Mouse (Mus musculus) myocyte (in vitro differentiated cells): ENCODE measurements at regions not wholly inside any gene's neighbourhood (a gene's known extent, or its start where the extent isn't known, plus 50 kb on each side); places are given as distances from the start of the nearest gene placed in this dataset.

Experiments used
- E2F4 ChIP-seq: IDR thresholded peaks from one replicate; pipeline ENCODE4 v1.6.1; 2011; ENCODE audit warnings: mild to moderate bottlenecking, control low read depth, moderate library complexity; ENCODE audit not compliant: insufficient read depth
- MAX ChIP-seq: IDR thresholded peaks from one replicate; pipeline ENCODE4 v1.6.1; 2011; ENCODE audit warnings: low read depth, mild to moderate bottlenecking, control low read depth
- POLR2A ChIP-seq: IDR thresholded peaks from one replicate; pipeline ENCODE4 v1.6.1; 2011; ENCODE audit warnings: low read depth, mild to moderate bottlenecking, control low read depth, moderate library complexity; ENCODE audit not compliant: insufficient read length
- POLR2AphosphoS2 ChIP-seq: IDR thresholded peaks from one replicate; pipeline ENCODE4 v1.6.1; 2011; ENCODE audit warnings: low read depth, control low read depth; ENCODE audit not compliant: insufficient read length
- TCF12 ChIP-seq: IDR thresholded peaks from one replicate; pipeline ENCODE4 v1.6.1; 2011; ENCODE audit warnings: mild to moderate bottlenecking, control low read depth; ENCODE audit not compliant: poor library complexity, insufficient read depth, severe bottlenecking
- TCF3 ChIP-seq: IDR thresholded peaks from one replicate; pipeline ENCODE4 v1.6.1; 2011; ENCODE audit warnings: low read depth, control low read depth; ENCODE audit not compliant: insufficient read length
- USF1 ChIP-seq: IDR thresholded peaks from one replicate; pipeline ENCODE4 v1.6.1; 2011; ENCODE audit warnings: low read depth, mild to moderate bottlenecking, control low read depth, moderate library complexity

DNA sequence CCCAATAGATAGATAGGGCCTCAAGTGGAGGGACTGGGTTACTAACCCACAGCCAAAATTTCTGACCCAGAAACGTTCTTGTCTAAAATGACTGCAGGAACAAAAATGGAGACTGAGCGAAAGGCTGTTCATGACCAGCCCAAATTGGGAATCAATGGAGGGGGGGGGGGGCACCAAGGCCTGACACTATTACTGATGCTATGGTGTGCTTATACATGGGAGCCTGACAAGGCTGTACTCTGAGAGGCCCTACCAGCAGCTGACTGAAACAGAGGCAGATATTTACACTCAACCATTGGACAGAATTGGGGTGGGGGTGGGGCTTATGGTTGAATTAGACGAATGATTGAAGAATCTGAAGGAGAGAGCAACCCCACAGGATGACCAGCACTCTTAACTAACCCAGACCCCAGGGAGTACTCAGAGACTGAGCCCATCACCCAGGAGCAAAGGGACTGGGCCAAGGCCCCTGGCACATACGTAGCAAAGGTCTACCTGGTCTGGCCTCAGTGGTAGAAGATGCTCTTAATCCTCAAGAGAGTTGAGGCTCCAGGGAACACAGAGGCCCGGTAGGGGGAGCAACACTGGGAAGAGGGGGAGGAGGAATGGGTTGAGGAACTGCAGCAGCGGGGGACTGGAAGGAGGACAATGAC, 405.6 kb downstream of the Pla2g4a start:
- TF ChIP-seq TCF3 (no peak), USF1 (no peak), MAX (no peak), POLR2A (no peak), E2F4 (no peak), POLR2AphosphoS2 (no peak), TCF12 (no peak)
